Mouse (Mus musculus): Measurements from ENCODE around the gene Vps13d. TPM values are rescaled to one million over a fixed set of nuclear protein-coding genes. Genes with fewer than 3 reads are reported as not detected.

Vps13d gene
- polyA plus RNA-seq, 1 experiment from 2014 or later, result 9.2 TPM

DNA sequence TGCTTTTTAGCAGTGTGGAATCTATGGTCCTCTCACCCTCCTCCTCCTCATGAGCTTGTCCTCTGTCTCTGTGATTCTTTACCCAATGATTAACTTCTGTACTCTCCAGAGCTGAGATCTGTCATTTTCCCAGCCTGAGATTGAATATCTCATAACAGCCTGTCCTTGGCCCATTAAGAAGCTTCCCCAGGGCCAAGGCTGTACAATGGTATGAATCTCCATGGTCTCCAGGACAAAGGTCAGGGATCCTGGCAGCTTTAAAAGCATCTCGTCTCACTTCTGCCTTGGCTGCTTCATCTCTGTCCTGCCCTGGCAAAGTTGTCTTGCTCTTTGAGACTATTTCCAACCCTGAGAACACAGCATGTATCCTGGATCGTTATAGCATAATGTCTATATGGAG is 237.1 kb downstream of the Vps13d start:
- no peaks in the 10 kb centered on the region for H3K27me3 ChIP-seq (replicated peaks; ENCODE audit: control insufficient read depth, insufficient read depth, low read length)
- no peak overlapping the region for H3K9ac ChIP-seq (replicated peaks; ENCODE audit: low read depth, low read length)
- H3K4me2 ChIP-seq (ENCODE audit: low read length), result no peak overlapping the region
- H3K27ac ChIP-seq (ENCODE audit: low read length), result no peak overlapping the region
- no peak for ATAC-seq
- no peaks in the 10 kb centered on the region for H3K36me3 ChIP-seq (ENCODE audit: control insufficient read depth, insufficient read depth)
- no peaks in the 10 kb centered on the region for H3K4me1 ChIP-seq (replicated peaks; ENCODE audit: control insufficient read depth, insufficient read depth, low read length)
- 84% methylated on average over 2 of the region's 2 CpGs for WGBS
- no peaks in the 10 kb centered on the region for H3K9me3 ChIP-seq (ENCODE audit: control insufficient read depth, low read length)
- no peak overlapping the region for H3K4me3 ChIP-seq (replicated peaks; ENCODE audit: low read length)

DNA sequence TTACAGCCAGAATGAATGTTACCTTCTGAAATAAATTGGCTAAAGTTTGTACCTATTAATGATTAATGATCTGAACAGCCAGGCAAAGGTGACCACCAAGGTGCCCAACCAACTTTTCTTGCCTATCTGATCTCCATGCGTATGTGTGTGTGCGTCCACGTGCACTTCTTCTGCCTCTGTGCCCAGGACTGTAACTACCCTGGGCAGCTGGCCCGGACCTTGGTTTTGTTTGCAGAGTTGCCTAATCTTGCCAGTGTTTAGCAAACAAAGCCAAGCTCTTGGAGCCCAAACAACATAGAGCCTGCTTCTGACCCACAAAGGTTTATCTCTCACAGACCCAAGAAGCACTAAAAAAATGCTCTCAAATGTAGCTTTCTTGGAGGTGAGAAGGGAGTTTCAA is 237.6 kb downstream of the Vps13d start:
- no peak overlapping the region for H3K4me2 ChIP-seq (ENCODE audit: low read length)
- no peak for ATAC-seq
- no peaks in the 10 kb centered on the region for H3K36me3 ChIP-seq (ENCODE audit: control insufficient read depth, insufficient read depth)
- no peak overlapping the region for H3K9ac ChIP-seq (replicated peaks; ENCODE audit: low read depth, low read length)
- H3K4me1 ChIP-seq (replicated peaks; ENCODE audit: control insufficient read depth, insufficient read depth, low read length), result no peaks in the 10 kb centered on the region
- H3K9me3 ChIP-seq (ENCODE audit: control insufficient read depth, low read length), result no peaks in the 10 kb centered on the region
- no peaks in the 10 kb centered on the region for H3K27me3 ChIP-seq (replicated peaks; ENCODE audit: control insufficient read depth, insufficient read depth, low read length)
- no peak overlapping the region for H3K4me3 ChIP-seq (replicated peaks; ENCODE audit: low read length)
- H3K27ac ChIP-seq (ENCODE audit: low read length), result no peak overlapping the region
- 76% methylated on average over 4 of the region's 4 CpGs for WGBS

DNA sequence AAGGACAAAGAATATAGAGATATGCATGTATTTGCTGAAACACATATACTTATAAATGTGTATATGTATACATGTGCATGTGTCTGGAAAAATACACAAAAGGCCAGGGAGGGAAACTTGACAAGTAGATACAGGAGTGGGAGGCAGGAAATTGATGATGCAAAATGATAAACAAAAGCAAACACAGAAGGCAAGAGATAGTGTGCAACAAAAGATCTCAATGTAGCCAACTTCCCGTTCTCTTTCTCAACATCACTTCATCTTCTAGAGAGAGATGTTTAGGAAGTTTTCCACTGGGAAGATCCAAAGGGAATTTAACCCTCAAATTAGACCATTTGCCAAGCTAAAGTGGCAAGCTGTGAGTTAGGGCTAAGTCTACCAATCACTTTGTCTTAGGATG is 238.5 kb downstream of the Vps13d start:
- 84% methylated on average over 1 of the region's 1 CpGs for WGBS
- no peak for ATAC-seq
- Histone ChIP-seq H3K9me3 (ENCODE audit: control insufficient read depth, low read length) (no peaks in the 10 kb centered on the region), H3K4me2 (ENCODE audit: low read length) (no peak overlapping the region), H3K4me1 (replicated peaks; ENCODE audit: control insufficient read depth, insufficient read depth, low read length) (no peaks in the 10 kb centered on the region), H3K27ac (ENCODE audit: low read length) (no peak overlapping the region), H3K27me3 (replicated peaks; ENCODE audit: control insufficient read depth, insufficient read depth, low read length) (no peaks in the 10 kb centered on the region), H3K4me3 (replicated peaks; ENCODE audit: low read length) (no peak overlapping the region), H3K36me3 (ENCODE audit: control insufficient read depth, insufficient read depth) (no peaks in the 10 kb centered on the region), H3K9ac (replicated peaks; ENCODE audit: low read depth, low read length) (no peak overlapping the region)

DNA sequence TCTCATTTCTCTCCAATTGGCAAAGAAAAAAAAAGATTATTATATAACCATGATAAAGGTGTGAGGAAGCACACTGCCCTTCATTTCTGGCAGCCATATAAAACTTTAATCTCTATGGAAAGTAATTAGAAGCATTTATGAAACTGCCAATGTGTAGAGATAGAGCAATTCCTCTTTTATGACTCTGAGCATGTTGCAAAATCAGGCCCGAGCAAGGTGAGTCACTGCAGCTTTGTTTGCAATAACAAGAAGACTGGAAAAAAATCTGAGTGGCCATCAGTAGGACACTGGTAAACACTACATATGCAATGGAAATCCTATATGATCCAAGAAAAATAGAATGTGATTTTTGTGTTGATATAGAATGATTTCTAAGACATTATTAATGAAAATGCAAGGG is 238.9 kb downstream of the Vps13d start:
- Histone ChIP-seq H3K4me3 (replicated peaks; ENCODE audit: low read length) (no peak overlapping the region), H3K4me1 (replicated peaks; ENCODE audit: control insufficient read depth, insufficient read depth, low read length) (no peaks in the 10 kb centered on the region), H3K9ac (replicated peaks; ENCODE audit: low read depth, low read length) (no peak overlapping the region), H3K9me3 (ENCODE audit: control insufficient read depth, low read length) (no peaks in the 10 kb centered on the region), H3K4me2 (ENCODE audit: low read length) (no peak overlapping the region), H3K27ac (ENCODE audit: low read length) (no peak overlapping the region), H3K27me3 (replicated peaks; ENCODE audit: control insufficient read depth, insufficient read depth, low read length) (no peaks in the 10 kb centered on the region), H3K36me3 (ENCODE audit: control insufficient read depth, insufficient read depth) (no peaks in the 10 kb centered on the region)
- no peak for ATAC-seq
- WGBS, result 72% methylated on average over 1 of the region's 1 CpGs

DNA sequence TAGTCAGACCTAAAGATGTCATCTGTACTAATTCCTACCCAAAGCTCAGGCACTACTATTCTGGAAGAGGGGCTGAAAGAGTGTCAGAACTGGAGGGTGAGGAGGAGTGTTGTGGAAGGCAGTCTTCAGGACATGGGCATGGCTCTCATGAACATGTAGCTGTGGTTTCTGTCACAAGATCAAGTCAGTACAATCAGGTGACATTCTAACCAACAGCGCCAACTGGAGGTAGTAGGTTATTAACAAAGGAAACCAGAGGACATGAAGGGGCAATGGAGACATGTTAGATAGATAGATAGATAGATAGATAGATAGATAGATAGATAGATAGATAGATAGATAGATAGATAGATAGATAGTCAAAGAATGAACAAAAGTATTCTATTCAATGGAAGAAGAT is 241.4 kb downstream of the Vps13d start:
- Histone ChIP-seq H3K4me1 (replicated peaks; ENCODE audit: control insufficient read depth, insufficient read depth, low read length) (peaks cover 2% of the 10 kb centered on the region; the same call in 1 of the 2 replicates), H3K27me3 (replicated peaks; ENCODE audit: control insufficient read depth, insufficient read depth, low read length) (no peaks in the 10 kb centered on the region), H3K9ac (replicated peaks; ENCODE audit: low read depth, low read length) (no peak overlapping the region), H3K36me3 (ENCODE audit: control insufficient read depth, insufficient read depth) (no peaks in the 10 kb centered on the region), H3K27ac (ENCODE audit: low read length) (no peak overlapping the region), H3K4me2 (ENCODE audit: low read length) (no peak overlapping the region), H3K4me3 (replicated peaks; ENCODE audit: low read length) (no peak overlapping the region), H3K9me3 (ENCODE audit: control insufficient read depth, low read length) (no peaks in the 10 kb centered on the region)
- WGBS, result 95% methylated on average over 1 of the region's 1 CpGs
- ATAC-seq, result no peak

DNA sequence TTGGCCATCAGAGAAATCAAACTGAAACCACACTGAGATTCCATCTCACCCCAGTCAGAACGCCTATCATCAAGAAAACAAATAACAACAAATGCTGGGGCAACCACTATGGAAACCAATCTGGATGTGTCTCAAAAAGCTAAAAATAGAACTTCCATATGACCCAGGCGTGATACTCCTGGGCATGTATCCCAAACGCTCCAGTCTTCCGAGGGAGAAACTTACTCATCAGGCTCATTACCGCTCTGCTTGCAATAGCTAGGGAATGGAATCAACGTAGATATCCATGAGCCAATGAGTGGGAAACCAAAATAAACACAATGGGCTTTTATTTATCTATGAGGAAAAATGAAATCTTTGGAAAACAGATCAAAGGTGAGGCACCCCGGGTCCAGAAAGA is 242.9 kb downstream of the Vps13d start:
- Histone ChIP-seq H3K4me2 (ENCODE audit: low read length) (no peak overlapping the region), H3K4me1 (replicated peaks; ENCODE audit: control insufficient read depth, insufficient read depth, low read length) (peaks cover 2% of the 10 kb centered on the region; the same call in 1 of the 2 replicates), H3K36me3 (ENCODE audit: control insufficient read depth, insufficient read depth) (no peaks in the 10 kb centered on the region), H3K4me3 (replicated peaks; ENCODE audit: low read length) (no peak overlapping the region), H3K27ac (ENCODE audit: low read length) (no peak overlapping the region), H3K27me3 (replicated peaks; ENCODE audit: control insufficient read depth, insufficient read depth, low read length) (no peaks in the 10 kb centered on the region), H3K9ac (replicated peaks; ENCODE audit: low read depth, low read length) (no peak overlapping the region), H3K9me3 (ENCODE audit: control insufficient read depth, low read length) (no peaks in the 10 kb centered on the region)
- no peak; the same call in 1 of the 2 replicates for ATAC-seq
- 74% methylated on average over 7 of the region's 7 CpGs for WGBS

DNA sequence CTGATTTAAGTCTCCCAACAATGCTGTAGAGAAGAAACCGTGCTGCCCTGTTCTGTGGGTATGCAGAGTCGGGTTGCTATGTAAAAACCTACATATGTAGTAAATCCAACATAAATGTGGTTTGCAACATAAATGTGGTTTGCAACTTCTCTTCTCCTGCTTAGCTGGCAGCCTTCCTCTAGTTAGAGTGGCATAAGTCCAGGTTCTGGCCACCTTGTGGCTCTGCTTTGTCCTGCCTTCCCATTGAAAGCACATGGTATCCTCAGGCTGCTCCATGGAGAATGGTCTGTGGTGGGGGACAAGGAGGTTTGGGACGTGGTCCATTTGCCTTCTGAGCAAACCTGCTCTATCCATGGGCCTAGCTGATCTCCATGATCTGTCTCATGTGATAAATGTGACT is 243.9 kb downstream of the Vps13d start:
- H3K4me1 ChIP-seq (replicated peaks; ENCODE audit: control insufficient read depth, insufficient read depth, low read length), result peaks cover 2% of the 10 kb centered on the region; the same call in 1 of the 2 replicates
- H3K27me3 ChIP-seq (replicated peaks; ENCODE audit: control insufficient read depth, insufficient read depth, low read length), result no peaks in the 10 kb centered on the region
- no peaks in the 10 kb centered on the region for H3K9me3 ChIP-seq (ENCODE audit: control insufficient read depth, low read length)
- ATAC-seq, result no peak; the same call in 1 of the 2 replicates
- H3K9ac ChIP-seq (replicated peaks; ENCODE audit: low read depth, low read length), result no peak overlapping the region
- WGBS, result 89% methylated on average over 3 of the region's 3 CpGs
- no peak overlapping the region for H3K4me3 ChIP-seq (replicated peaks; ENCODE audit: low read length)
- no peak overlapping the region for H3K4me2 ChIP-seq (ENCODE audit: low read length)
- no peak overlapping the region for H3K27ac ChIP-seq (ENCODE audit: low read length)
- H3K36me3 ChIP-seq (ENCODE audit: control insufficient read depth, insufficient read depth), result no peaks in the 10 kb centered on the region

DNA sequence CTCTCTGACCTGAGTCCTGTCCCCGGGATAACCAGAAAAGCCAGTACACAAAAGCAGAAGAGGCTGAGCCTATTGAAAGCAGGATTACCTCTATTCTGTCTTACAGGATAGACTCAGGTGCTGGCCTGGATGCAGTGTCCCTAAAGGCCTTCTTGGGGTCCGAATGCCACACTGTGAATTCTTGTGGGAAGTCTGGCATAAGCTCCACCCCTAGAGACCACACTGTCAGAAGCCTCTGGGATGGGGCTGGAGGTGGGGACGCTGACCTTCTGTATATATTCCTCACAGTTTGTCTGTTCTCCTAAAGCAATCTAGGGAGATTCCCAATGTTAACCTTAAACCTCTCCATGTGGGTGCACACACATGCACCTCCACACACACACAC is 244.5 kb downstream of the Vps13d start:
- WGBS, result 42% methylated on average over 3 of the region's 3 CpGs
- Histone ChIP-seq H3K4me2 (ENCODE audit: low read length) (no peak overlapping the region), H3K4me1 (replicated peaks; ENCODE audit: control insufficient read depth, insufficient read depth, low read length) (peaks cover 2% of the 10 kb centered on the region; the same call in 1 of the 2 replicates), H3K9me3 (ENCODE audit: control insufficient read depth, low read length) (no peaks in the 10 kb centered on the region), H3K4me3 (replicated peaks; ENCODE audit: low read length) (no peak overlapping the region), H3K27ac (ENCODE audit: low read length) (no peak overlapping the region), H3K9ac (replicated peaks; ENCODE audit: low read depth, low read length) (no peak overlapping the region), H3K36me3 (ENCODE audit: control insufficient read depth, insufficient read depth) (no peaks in the 10 kb centered on the region), H3K27me3 (replicated peaks; ENCODE audit: control insufficient read depth, insufficient read depth, low read length) (no peaks in the 10 kb centered on the region)
- ATAC-seq, result no peak

DNA sequence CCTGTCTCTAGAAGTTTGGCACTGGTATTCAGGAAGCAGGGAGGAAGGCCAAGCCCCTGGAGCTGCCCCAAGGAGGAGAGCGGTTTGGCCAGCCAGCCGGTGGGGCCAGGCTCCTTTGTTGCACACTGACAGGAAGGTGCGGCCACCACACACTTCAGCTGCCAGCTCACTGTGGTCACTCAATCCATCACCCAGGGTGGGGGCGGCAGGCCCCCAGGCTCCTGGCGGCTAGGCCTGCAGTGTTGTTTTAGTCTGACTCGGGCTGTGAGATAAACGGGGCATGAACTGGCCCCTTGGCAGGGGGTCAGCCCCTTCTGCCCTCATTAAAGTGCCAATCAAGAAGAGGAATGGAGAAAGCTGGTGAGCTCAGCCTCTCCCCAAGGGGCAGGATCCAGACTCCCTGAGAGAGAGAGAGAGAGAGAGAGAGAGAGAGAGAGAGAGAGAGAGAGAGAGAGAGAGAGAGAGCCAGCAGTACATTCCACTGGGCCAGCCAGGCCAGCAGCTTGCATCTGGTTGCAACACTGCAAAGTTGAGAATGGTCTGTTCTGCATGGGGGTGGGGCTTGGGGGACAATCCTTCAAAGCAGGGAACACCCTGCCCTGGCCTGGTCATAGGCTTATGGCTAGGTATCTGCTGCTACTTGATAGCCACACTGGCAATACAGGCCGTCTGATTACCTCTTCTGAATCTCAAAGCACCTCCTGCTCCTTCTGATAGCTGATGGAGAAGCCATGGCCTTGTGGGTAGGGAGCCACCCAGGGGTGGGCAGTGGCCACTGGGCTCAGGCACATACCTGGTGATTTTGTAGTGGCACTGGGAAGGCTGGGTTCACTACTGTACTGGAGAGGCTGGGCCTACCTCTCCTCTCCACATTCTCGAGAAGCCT is 245.1 kb downstream of the Vps13d start:
- Histone ChIP-seq H3K9ac (replicated peaks; ENCODE audit: low read depth, low read length) (no peak overlapping the region), H3K4me2 (ENCODE audit: low read length) (no peak overlapping the region), H3K4me1 (replicated peaks; ENCODE audit: control insufficient read depth, insufficient read depth, low read length) (peaks cover 2% of the 10 kb centered on the region; the same call in 1 of the 2 replicates), H3K9me3 (ENCODE audit: control insufficient read depth, low read length) (no peaks in the 10 kb centered on the region), H3K4me3 (replicated peaks; ENCODE audit: low read length) (no peak overlapping the region), H3K27ac (ENCODE audit: low read length) (no peak overlapping the region), H3K36me3 (ENCODE audit: control insufficient read depth, insufficient read depth) (no peaks in the 10 kb centered on the region), H3K27me3 (replicated peaks; ENCODE audit: control insufficient read depth, insufficient read depth, low read length) (no peaks in the 10 kb centered on the region)
- ATAC-seq, result peak; percentile 76
- 14% methylated on average over 9 of the region's 9 CpGs for WGBS

All from forebrain, embryonic 16.5 days (tissue).